Mouse (Mus musculus) liver, postnatal 0 days (tissue): ENCODE measurements at regions not wholly inside any gene's neighbourhood (a gene's known extent, or its start where the extent isn't known, plus 50 kb on each side); places are given as distances from the start of the nearest gene placed in this dataset.

Source experiments
- CTCF ChIP-seq: sonication (generic); IDR thresholded peaks from 2 replicates; pipeline ENCODE4 v1.5.1; 2016; ENCODE audit warnings: antibody characterized with exemption, low read depth
- EP300 ChIP-seq: IDR thresholded peaks from 2 replicates; pipeline ENCODE4 v1.6.1; 2016; ENCODE audit warnings: antibody characterized with exemption, low read depth, mild to moderate bottlenecking

DNA sequence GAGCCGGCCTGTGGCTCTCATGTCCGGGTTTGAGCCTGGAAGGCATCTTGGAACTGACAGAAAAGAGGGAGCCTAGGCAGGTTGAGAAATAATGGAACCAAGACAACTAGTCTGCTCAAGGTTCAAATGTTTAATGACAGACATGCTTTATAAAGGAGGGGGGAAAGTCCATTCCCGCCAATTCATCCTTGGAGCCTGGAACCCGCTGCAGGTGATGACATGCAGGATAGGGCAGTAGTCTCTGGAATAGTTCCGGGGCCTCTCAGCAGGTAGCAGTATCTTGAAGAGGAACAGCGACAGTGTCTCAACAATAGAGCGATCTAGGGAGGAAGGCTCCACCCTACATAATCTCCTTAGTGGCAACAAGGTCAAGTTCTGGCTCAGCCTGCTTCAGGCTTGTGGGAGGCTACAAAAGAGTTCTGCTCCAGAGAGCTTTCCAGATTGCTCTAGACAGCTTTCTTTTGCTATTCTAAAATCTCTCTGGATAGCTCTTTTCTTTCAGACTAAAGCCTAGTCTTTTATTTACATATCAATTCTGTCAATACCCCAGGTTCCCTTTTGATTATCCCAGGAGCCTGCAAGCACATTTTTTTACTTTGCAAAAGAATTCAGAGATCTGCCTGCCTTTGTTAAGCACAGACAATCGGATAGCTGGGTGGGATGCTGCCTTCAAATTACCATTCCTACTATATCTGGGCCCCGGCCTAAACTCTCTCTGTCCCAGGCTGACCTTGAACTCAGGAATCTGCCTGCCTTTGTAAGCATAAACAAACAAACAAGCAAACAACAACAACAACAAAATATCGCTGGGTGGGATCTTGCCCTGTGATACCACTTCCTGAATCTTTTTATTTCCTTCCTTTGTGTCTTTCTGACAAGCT, 76.8 kb upstream of the Ddhd1 start:
- no peak for TF ChIP-seq CTCF
- no peak for TF ChIP-seq EP300
